Mouse (Mus musculus): Measurements from ENCODE around the gene Xdh.
A peak's percentile ranks its signal among the peaks of the same experiment; 100 is the strongest.
"Not testable (repeated sequence)": the region's sequence is repeated elsewhere in the genome, so short reads cannot be mapped to it uniquely, and the experiment has no call there.

Xdh gene

DNA sequence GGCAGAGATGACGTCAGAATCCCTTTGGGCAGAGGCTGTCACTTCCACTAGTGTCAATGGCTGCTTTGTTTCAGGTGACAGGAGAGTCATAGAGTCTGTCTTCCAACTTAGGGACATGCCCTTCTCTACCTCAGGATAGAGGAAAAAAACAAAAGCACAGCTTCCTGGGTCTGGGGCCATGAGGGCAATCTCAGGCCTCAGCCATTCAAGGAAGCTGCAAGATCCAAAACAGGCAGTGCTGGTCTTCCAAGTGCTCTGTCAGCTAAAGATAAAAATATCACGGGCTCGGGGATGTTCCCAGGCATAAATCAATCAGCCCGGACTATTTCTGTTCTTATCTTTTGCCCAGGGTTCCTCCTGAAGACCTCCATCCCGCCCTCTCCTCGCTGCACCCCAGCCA lies 68.7 kb downstream of the Xdh start:
- DNase-seq (ENCODE audit: low spot score in 2 of 2), result no peak

DNA sequence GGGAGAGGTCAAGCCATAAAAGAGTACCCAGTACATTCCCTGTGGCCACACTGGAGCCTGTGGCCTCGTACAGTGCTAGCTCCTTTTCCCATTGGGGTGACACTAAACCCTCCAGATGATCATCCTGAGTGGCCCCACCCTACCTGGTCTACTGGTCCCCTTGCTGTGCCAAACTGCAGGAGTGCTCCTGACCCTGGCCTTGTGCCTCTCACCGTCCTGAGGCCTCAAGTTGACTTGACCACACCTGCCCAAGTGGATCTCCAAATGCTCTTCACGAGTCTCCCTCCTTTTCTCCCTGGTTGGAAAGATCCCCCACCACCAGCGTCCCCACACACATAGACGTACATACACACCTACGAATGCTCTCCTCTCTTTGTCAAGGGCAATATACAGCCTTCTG lies 69.7 kb downstream of the Xdh start:
- DNase-seq (ENCODE audit: low spot score in 2 of 2), result peak in 1 of 2 experiments; percentile 54

- no peak for DNase-seq (ENCODE audit: low spot score in 2 of 2)
These were observed 70.6 kb downstream of the Xdh start for GRCm38 (mm10) chr17:73879262-73879916.

DNA sequence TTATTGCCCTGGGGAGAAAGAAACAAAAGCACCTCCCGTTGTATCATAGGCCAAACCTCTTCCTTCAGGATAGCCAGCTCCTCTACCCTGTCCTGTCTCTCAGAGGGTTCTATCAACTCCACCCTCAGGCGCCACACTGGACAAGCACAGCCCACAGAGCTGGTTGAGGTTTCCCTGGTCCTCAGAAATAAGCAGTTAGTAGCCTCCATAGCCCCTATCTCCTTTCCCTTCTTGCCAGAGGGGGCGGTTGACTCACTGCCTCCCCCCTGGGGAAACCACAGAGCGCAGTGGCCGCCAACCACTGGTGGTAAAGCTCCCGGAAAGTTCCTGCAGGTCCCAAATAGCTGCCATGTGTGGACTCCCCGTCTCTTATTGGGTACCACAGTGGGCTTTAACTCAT lies 74.3 kb downstream of the Xdh start:
- no peak for DNase-seq (ENCODE audit: low spot score in 2 of 2)

DNA sequence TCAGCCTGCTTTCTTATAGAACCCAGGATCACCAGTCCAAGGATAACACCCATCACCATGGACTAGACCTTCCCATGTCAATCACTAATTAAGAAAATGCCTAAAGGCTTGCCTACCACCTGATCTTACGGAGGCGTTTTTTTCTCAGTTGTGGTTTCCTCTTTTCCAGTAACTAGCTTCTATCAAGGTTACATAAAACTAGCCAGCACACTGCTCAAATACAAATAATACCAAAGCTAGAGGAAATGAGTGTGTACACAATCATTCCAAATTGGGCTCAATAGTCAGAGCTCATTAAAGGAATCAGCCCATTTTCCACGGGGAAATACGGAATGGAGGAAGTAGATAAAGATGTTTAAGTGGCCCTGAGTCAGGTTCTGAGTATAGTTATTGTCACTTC lies 74.7 kb downstream of the Xdh start:
- no peak for DNase-seq (ENCODE audit: low spot score in 2 of 2)

GRCm38 (mm10) chr17:73870956-73871605 lies 78.9 kb downstream of the Xdh start:
- DNase-seq (ENCODE audit: low spot score in 2 of 2), result no peak

GRCm38 (mm10) chr17:73869008-73869685 lies 80.8 kb downstream of the Xdh start:
- no peak for DNase-seq (ENCODE audit: low spot score in 2 of 2)

DNA sequence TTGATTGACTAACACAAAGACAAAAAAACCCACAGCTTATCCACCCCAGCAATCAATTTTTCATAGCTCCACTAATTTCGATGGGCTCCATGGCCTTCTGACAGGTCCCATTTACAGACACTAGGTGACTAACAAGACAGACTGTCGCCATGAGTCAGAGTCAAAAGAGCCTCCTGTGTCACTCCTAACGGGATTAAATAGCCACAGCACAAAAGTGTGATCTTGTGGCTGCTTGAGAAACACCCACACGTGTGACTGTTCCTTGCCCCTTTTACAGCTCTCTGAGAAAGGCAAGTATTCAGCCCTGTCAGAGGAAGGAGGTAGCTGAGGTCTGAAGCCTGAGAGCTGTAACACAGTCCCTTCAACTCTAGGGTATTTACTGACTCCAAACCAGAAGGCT lies 96.3 kb downstream of the Xdh start:
- DNase-seq (ENCODE audit: low spot score in 2 of 2), result no peak

- no peak for DNase-seq (ENCODE audit: low spot score in 2 of 2)
These were observed 97.0 kb downstream of the Xdh start for GRCm38 (mm10) chr17:73853041-73853440.

DNA sequence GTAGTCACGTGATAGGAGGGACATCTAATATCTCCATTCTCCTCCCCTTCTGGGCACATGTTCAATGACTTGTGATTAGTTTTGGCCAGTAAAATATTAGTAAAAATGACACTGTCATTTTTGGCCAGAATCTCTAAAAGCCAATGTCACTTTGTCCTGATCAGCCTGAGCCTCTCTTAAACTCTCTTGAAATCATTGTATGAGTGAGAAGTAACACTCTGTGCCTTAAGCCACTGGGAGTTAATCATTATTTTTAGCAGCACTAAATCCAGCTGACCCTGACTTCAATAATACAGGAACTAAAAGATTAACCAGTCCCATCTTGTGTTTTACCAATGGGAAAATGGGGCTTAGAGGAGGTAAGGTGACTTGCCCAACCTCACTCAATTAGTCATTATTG lies 102.6 kb downstream of the Xdh start:
- no peak for DNase-seq (ENCODE audit: low spot score in 2 of 2)

DNA sequence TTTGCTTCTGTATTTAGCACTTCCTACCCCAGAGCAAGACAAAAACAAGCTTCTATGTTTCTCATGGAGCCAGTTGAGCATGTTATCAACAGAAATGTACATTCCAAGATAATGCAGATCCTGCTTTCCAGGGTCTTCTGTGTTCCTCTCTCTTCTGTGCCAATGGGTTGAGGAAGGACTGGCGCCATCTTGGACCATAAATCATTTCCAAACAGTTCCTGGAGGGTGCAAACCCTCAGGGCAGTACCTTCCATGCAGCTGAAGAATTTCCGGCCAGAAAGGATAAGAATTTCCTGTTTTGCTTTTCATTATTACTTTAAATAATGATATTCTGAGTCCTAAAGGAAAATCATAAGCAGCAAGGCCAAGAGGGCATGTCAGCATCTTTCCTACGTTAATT lies 104.4 kb downstream of the Xdh start:
- no peak for DNase-seq (ENCODE audit: low spot score in 2 of 2)

DNA sequence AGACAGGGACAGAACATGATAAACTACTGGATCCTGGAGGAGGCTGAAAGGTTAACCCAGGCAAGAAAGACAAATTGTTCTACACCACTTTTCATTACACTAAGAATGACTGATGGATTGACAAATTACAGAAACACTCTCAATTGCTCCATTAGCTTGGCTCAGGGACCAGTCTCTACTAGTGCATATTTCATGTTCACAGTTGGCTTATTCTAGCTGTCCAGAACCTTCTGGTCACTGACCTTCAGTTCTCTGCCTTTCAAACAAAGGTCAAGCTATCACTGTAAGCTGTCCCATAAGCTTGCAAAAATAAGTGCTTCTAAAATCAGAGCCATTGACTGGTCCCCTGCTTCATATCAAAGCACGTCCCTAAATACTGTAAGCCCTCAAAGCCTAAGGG lies 107.0 kb downstream of the Xdh start:
- no peak for DNase-seq (ENCODE audit: low spot score in 2 of 2)

- DNase-seq (ENCODE audit: low spot score in 2 of 2), result not testable (repeated sequence)
These were observed 110.1 kb downstream of the Xdh start for GRCm38 (mm10) chr17:73839876-73840275.

GRCm38 (mm10) chr17:73839086-73839835 lies 110.7 kb downstream of the Xdh start:
- no peak for DNase-seq (ENCODE audit: low spot score in 2 of 2)

- no peak for DNase-seq (ENCODE audit: low spot score in 2 of 2)
These were observed 112.8 kb downstream of the Xdh start for GRCm38 (mm10) chr17:73837244-73837643.

DNA sequence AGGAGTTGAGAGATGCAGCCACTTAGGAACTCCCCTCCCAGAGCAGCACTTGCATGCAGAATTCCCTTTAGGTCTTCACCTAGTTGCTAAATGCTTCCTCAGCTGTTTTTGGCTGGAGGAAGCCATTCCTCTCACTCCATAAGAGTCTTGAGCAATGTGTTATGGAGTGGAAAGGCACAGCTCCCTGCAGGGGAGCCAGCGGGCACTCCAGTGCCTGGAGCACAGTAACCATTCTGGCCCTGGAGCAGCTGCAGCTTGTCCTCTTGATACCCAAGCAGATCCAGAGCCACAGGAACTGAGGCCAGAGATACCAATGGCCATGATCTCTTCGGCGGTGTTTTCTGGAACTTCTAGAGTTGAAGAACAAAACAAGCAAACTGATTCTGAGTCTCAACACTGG lies 113.4 kb downstream of the Xdh start:
- DNase-seq (ENCODE audit: low spot score in 2 of 2), result no peak
